Mouse (Mus musculus) CH12.LX (cell line): ENCODE results near the gene Il31ra. TPM values are rescaled to one million over a fixed set of nuclear protein-coding genes. Genes with fewer than 3 reads are reported as not detected.
"Not testable (repeated sequence)": the region's sequence is repeated elsewhere in the genome, so short reads cannot be mapped to it uniquely, and the experiment has no call there.

Experiments
- DNase-seq: peaks from one replicate; pipeline ENCODE4 v3.0.0-alpha.2; 2013; ENCODE audit errors: extremely low read depth
- H3K27ac ChIP-seq: 2 replicates; pipeline ENCODE4 v1.5.1; 2012; ENCODE audit warnings: low read depth, mild to moderate bottlenecking, control low read depth, moderate library complexity; ENCODE audit not compliant: insufficient read depth
- H3K27me3 ChIP-seq: replicated peaks from 2 replicates; pipeline ENCODE3; 2012; ENCODE audit warnings: inconsistent platforms
- H3K36me3 ChIP-seq, 2 experiments: replicated peaks in 1 of 2; 2 replicates each; pipeline versions ENCODE3 to v1.6.1; 2012; ENCODE audit warnings: inconsistent platforms in 1 of 2, low read length in 1 of 2, mild to moderate bottlenecking in 1 of 2, mixed read lengths in 1 of 2, moderate library complexity in 1 of 2; ENCODE audit not compliant: control insufficient read depth in 1 of 2, insufficient read depth in 1 of 2
- H3K4me1 ChIP-seq, 2 experiments: 2 replicates each; pipeline ENCODE4 v1.6.1; 2012; ENCODE audit warnings: inconsistent platforms in 1 of 2, moderate library complexity in 1 of 2; ENCODE audit not compliant: insufficient read depth in 2 of 2, control insufficient read depth in 1 of 2
- H3K4me2 ChIP-seq: 2 replicates; pipeline ENCODE4 v1.6.1; 2012; ENCODE audit warnings: low read depth, mild to moderate bottlenecking, control low read depth; ENCODE audit not compliant: poor library complexity, insufficient read depth, severe bottlenecking
- H3K4me3 ChIP-seq, 3 experiments: fragments of 150-350 bp in 1 of 3; sonication (generic) in 1 of 3; replicated peaks in 1 of 3; 2 replicates each; pipeline versions ENCODE3 to v1.5.1; 2011 to 2012; ENCODE audit warnings: low read depth in 2 of 3, low read length in 2 of 3, mild to moderate bottlenecking in 2 of 3, moderate library complexity in 2 of 3, control low read depth in 1 of 3, improper control_type of control experiment in 1 of 3, inconsistent platforms in 1 of 3, mixed read lengths in 1 of 3; ENCODE audit not compliant: poor library complexity in 1 of 3
- H3K79me2 ChIP-seq: replicated peaks from 2 replicates; pipeline ENCODE4 v1.6.1; 2012; ENCODE audit warnings: mild to moderate bottlenecking, moderate library complexity; ENCODE audit not compliant: control insufficient read depth, poor library complexity, insufficient read depth, severe bottlenecking; ENCODE audit errors: extremely low read depth
- H3K9ac ChIP-seq: 2 replicates; pipeline ENCODE4 v1.6.1; 2012; ENCODE audit warnings: low read depth, mild to moderate bottlenecking, control low read depth, moderate library complexity; ENCODE audit not compliant: insufficient read depth
- H3K9me3 ChIP-seq: replicated peaks from 2 replicates; pipeline ENCODE3; 2012; ENCODE audit warnings: low read length, inconsistent platforms, mixed read lengths
- BHLHE40 ChIP-seq: IDR thresholded peaks from 2 replicates; pipeline ENCODE4 v1.6.1; 2011; ENCODE audit warnings: mild to moderate bottlenecking, low read depth, low read length, improper control_type of control experiment
- CHD2 ChIP-seq: IDR thresholded peaks from 2 replicates; pipeline ENCODE4 v1.6.1; 2011; ENCODE audit warnings: low read length, improper control_type of control experiment
- CTCF ChIP-seq, 2 experiments: IDR thresholded peaks in 1 of 2; conservative IDR thresholded peaks in 1 of 2; 2 replicates each; pipeline ENCODE4 v1.5.1; 2011 to 2012; ENCODE audit warnings: low read depth in 2 of 2, low read length in 2 of 2, improper control_type of control experiment in 1 of 2, inconsistent platforms in 1 of 2, mild to moderate bottlenecking in 1 of 2, moderate library complexity in 1 of 2
- E2F4 ChIP-seq: IDR thresholded peaks from 2 replicates; pipeline ENCODE4 v1.6.1; 2011; ENCODE audit warnings: low read depth, low read length, improper control_type of control experiment; ENCODE audit not compliant: insufficient replicate concordance
- KAT2A ChIP-seq: IDR thresholded peaks from 2 replicates; pipeline ENCODE4 v1.6.1; 2012; ENCODE audit warnings: low read length, improper control_type of control experiment, inconsistent platforms; ENCODE audit not compliant: insufficient replicate concordance
- MAX ChIP-seq: IDR thresholded peaks from 2 replicates; pipeline ENCODE4 v1.6.1; 2011; ENCODE audit warnings: low read length, improper control_type of control experiment
- MAZ ChIP-seq: IDR thresholded peaks from 2 replicates; pipeline ENCODE4 v1.6.1; 2012; ENCODE audit warnings: low read depth, mild to moderate bottlenecking, inconsistent platforms, low read length, improper control_type of control experiment, moderate library complexity
- NRF1 ChIP-seq: IDR thresholded peaks from 2 replicates; pipeline ENCODE4 v1.6.1; 2014; ENCODE audit warnings: low read depth, mild to moderate bottlenecking, inconsistent platforms, low read length, improper control_type of control experiment, moderate library complexity
- PAX5 ChIP-seq: IDR thresholded peaks from 2 replicates; pipeline ENCODE4 v1.6.1; 2012; ENCODE audit warnings: low read length, inconsistent platforms, mixed read lengths
- POLR2AphosphoS2 ChIP-seq: IDR thresholded peaks from 2 replicates; pipeline ENCODE4 v1.6.1; 2011; ENCODE audit warnings: low read depth, low read length, improper control_type of control experiment
- SIN3A ChIP-seq: IDR thresholded peaks from 2 replicates; pipeline ENCODE4 v1.6.1; 2012; ENCODE audit warnings: low read length, improper control_type of control experiment, inconsistent platforms
- SMC3 ChIP-seq: IDR thresholded peaks from 2 replicates; pipeline ENCODE4 v1.6.1; 2011; ENCODE audit warnings: low read depth, low read length, improper control_type of control experiment
- TBP ChIP-seq: conservative IDR thresholded peaks from 2 replicates; pipeline ENCODE4 v1.6.1; 2011; ENCODE audit warnings: low read depth, low read length, improper control_type of control experiment
- TCF12 ChIP-seq: IDR thresholded peaks from 2 replicates; pipeline ENCODE4 v1.6.1; 2014; ENCODE audit warnings: low read depth, mild to moderate bottlenecking, inconsistent platforms, low read length, improper control_type of control experiment
- UBTF ChIP-seq: IDR thresholded peaks from 2 replicates; pipeline ENCODE4 v1.6.1; 2012; ENCODE audit warnings: low read depth, mild to moderate bottlenecking, inconsistent platforms, low read length, improper control_type of control experiment, moderate library complexity
- ZC3H11A ChIP-seq: IDR thresholded peaks from 2 replicates; pipeline ENCODE4 v1.6.1; 2012; ENCODE audit warnings: low read depth, mild to moderate bottlenecking, inconsistent platforms, low read length, improper control_type of control experiment
- ZKSCAN1 ChIP-seq: IDR thresholded peaks from 2 replicates; pipeline ENCODE4 v1.6.1; 2012; ENCODE audit warnings: low read depth, inconsistent platforms, low read length, improper control_type of control experiment, borderline replicate concordance
- ZMIZ1 ChIP-seq: IDR thresholded peaks from 2 replicates; pipeline ENCODE4 v1.6.1; 2012; ENCODE audit warnings: low read depth, mild to moderate bottlenecking, inconsistent platforms, low read length, improper control_type of control experiment
- ZNF384 ChIP-seq: IDR thresholded peaks from 2 replicates; pipeline ENCODE4 v1.6.1; 2012; ENCODE audit warnings: low read depth, low read length, improper control_type of control experiment, inconsistent platforms
- dilution Hi-C: fragments of 300-500 bp; cut with MboI; formaldehyde crosslinking; loops from 2 replicates; pipeline ENCODE4 v1.14.3; 2020; ENCODE audit warnings: low sequenced_read_pairs; ENCODE audit not compliant: extremely low pct_unique_long_range_greater_than_20kb, extremely low pct_ligation_motif_present
- in situ Hi-C: fragments of 300-500 bp; cut with MboI; formaldehyde crosslinking; loops from 3 replicates; pipeline ENCODE4 v1.14.3; 2019; ENCODE audit warnings: low sequenced_read_pairs, low pct_ligation_motif_present, low pct_unique_long_range_greater_than_20kb, mixed read lengths
- polyA plus RNA-seq: library from polyadenylated mRNA; unstranded; fragments of >175 nt; gene quantifications from 2 replicates; pipeline ENCODE4 v1.2.1, GENCODE M21; 2012; ENCODE audit warnings: low read depth; ENCODE audit not compliant: insufficient read length
- total RNA-seq, 2 experiments: library from RNA; depleted of rRNA; stranded (reverse); fragments of 300-350 nt in 1 of 2; fragments of >200 nt in 1 of 2; gene quantifications; 2 replicates each; pipeline ENCODE4 v1.2.3; 2012 to 2014

Gene Il31ra
- total RNA-seq (2012; rRNA removed) (not detected in 2 replicates), total RNA-seq (2014; rRNA removed) (not detected in 2 replicates), polyA plus RNA-seq (not detected in 2 replicates)

- H3K4me3 ChIP-seq, H3K36me3 ChIP-seq, dilution Hi-C loops, H3K79me2 ChIP-seq, H3K4me1 ChIP-seq, H3K27me3 ChIP-seq, H3K27ac ChIP-seq, DNase-seq, H3K9me3 ChIP-seq, H3K4me2 ChIP-seq, H3K9ac ChIP-seq, in situ Hi-C loops: not testable (repeated sequence)
These were observed at the start of gene Il31ra for GRCm38 (mm10) chr13:112594260-112594659. Gene Il31ra, minus strand, starts transcription at chr13:112594360.

GRCm38 (mm10) chr13:112642897-112643296 is 48.7 kb upstream of the Il31ra start:
- Histone ChIP-seq H3K4me1 (no peaks in the 10 kb centered on the region), H3K9me3 (no peaks in the 10 kb centered on the region), H3K36me3 (no peaks in the 10 kb centered on the region), H3K27me3 (no peaks in the 10 kb centered on the region), H3K4me3 (no peak overlapping the region), H3K27ac (no peak overlapping the region), H3K4me2 (no peak overlapping the region), H3K79me2 (no peaks in the 10 kb centered on the region), H3K9ac (no peak overlapping the region)
- in situ Hi-C loops = no loop called here
- dilution Hi-C loops = no loop called here
- TF ChIP-seq MAZ (no peak), SMC3 (no peak), ZC3H11A (no peak), UBTF (no peak), KAT2A (no peak), BHLHE40 (no peak), CHD2 (no peak), CTCF (conservative IDR thresholded peaks at IDR 0.05 in 1 of 2, IDR thresholded peaks at IDR 0.05 in 1 of 2; ENCODE audit: low read depth in 2 of 2, low read length in 2 of 2) (no peak), TCF12 (no peak), E2F4 (no peak), NRF1 (no peak), POLR2AphosphoS2 (no peak), PAX5 (no peak), MAX (no peak), ZMIZ1 (no peak), ZKSCAN1 (no peak), ZNF384 (no peak), SIN3A (no peak), TBP (no peak)
- DNase-seq = no peak
